Mouse (Mus musculus) testis, adult 2 months (tissue): ENCODE results near the gene Lrrn4.

Experiments
- CTCF ChIP-seq: fragments of 200-500 bp; IDR thresholded peaks from 2 replicates; pipeline ENCODE4 v1.5.1; 2012; ENCODE audit warnings: low read depth, mild to moderate bottlenecking, inconsistent platforms, low read length, moderate library complexity; ENCODE audit not compliant: control insufficient read depth, insufficient read depth, insufficient replicate concordance
- POLR2A ChIP-seq: fragments of 200-500 bp; IDR thresholded peaks from 2 replicates; pipeline ENCODE4 v1.6.1; 2012; ENCODE audit warnings: low read depth, mild to moderate bottlenecking, inconsistent platforms, low read length, moderate library complexity; ENCODE audit not compliant: control insufficient read depth

DNA sequence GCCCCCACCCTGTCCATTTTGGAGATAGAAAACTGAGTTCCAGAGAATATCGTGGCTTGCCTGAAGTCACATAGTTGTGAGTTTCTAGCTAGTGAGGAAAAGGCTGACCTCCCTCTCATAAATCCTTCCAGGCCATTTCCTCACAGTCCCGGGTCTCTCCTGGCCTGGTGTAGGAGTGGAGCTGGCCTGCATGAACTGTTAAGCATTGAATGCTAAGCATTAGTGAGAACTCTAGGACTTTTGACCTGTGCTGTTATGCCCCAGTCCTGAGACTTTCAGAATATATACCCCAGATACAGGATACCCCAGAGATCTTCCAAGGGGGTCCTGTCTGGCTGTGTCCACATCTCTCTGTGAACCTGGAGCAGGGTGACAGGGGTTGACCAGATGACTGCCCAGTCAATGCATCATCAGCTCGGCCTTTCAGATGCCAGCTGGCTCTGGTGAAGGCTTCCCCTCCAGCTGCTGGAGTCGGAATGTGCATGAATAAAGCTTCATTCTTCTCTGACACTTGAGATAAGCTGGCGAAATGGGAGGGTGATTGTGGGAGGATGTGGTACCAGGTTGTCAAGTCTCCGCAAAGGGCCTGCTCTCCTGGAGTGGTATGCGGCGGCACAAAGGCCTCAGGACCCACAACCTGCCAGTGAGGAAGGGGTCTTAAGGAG, 3.7 kb upstream of the Lrrn4 start:
- no peak for TF ChIP-seq CTCF
- TF ChIP-seq POLR2A: no peak
